Mouse (Mus musculus): Measurements from ENCODE around the gene Inafm2.

Gene Inafm2

DNA sequence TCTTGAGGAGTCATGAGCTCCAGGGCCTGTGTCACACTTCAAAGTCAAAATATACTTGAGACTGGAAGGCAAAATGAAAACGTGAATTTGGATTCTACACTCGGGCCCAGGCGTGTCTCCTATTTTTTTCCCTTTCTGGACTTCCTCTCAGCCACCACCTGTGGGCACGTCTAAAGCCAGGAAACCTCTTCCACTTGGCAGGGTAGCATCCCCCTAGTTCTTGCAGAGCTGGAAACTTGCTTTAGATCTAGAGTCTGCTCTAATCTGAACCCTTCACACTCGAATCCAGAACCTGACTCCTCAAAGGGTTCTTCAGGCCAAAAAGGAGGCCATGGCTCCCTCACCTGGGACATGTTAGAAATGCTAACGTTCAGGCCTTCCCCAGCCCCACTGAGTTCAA, 9.8 kb downstream of the Inafm2 start:
- no peak for DNase-seq (ENCODE audit: extremely low read depth, low read depth, low spot score)

DNA sequence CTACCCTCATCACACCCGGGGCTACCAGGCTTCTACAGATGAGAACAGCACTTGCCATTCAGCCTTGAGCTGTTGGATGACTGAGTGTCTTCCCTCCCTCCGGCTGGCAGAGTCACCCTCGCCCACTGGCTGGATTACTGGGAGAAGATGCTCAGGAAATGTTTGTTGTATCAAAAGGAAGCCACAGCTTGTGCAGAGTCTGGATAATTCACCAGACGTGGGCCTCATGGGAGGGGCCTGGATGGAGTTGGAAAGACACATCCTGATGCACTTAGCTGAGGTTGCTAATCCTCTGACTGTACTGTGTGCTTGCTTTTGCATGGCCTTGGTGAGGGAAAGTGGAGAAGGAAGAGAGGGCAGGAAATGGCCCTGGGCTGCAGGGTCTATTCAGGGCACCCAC, 10.5 kb downstream of the Inafm2 start:
- DNase-seq (ENCODE audit: extremely low read depth, low read depth, low spot score) = no peak

DNA sequence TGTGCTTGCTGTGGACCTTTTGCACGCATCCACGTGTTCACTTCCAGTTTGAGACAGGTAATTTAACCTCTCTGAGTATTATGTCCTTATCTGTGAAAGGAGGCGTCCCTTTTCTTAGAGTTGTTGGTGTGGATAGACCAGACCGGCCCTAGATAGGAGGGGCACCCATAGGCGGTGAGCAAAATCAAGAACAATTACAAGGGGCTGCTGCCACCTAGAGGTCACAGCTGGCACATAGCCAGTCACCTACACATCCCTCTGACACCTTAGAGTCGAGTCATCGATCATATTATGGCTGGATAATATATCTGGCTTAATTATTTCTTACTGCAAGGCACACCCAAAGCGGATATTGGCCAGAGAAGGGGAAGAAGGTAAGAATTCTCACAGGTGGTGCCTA, 14.3 kb downstream of the Inafm2 start:
- no peak for DNase-seq (ENCODE audit: extremely low read depth, low read depth, low spot score)

DNA sequence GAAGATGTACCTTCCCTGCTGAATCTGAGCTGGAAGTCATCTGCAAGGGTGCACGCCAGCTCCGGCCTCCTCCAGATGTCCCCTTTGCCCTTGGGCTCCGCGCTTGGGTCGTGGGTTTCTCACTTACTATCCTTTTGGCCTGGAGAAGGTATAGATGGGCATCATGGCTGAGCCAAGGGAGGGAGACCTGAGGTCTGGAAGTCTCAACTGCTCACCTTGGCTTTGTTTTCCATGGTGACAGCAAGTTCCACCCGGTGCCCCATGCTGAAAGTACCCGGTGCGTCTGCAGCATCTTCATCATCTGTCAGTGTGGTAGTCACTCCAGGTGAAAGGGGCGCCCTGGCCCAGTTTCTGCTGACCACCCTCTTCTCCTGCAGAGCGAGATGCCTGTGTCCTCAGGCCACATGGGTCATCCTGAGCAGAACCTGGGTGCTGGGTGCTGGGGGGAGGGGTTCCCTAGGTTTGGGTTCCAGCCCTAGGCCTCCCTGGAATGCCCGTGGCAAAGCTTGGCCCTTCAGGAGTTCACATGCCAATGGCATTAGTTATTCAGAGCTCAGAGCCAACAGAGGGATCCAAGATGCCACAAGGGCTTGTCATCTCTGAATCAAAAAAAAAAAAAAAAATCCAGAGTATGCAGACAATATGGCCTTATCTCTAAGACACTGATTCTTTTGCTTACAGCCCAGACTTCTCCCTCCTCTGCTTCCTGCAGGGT, 14.9 kb downstream of the Inafm2 start:
- DNase-seq (ENCODE audit: extremely low read depth, low read depth, low spot score) = no peak

DNA sequence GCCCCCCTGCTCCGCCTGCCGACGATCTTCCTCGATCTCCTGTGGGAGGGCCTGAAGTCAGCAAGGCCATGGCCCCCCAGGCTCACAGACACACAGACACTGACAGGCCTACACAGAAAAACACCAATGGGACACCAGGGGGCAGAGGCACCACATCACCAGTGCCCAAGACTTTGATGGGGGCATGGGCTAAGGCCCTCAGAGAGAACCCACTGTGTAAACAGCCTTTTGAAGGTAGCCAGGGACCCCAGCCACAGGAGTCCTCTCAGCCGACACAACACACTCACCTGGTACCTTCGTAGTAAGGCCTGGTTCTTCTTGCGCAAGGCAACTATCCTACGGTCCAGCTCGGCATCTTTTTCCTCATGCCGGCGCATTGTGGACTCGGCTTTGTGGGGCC, 15.8 kb downstream of the Inafm2 start:
- no peak for DNase-seq (ENCODE audit: extremely low read depth, low read depth, low spot score)

DNA sequence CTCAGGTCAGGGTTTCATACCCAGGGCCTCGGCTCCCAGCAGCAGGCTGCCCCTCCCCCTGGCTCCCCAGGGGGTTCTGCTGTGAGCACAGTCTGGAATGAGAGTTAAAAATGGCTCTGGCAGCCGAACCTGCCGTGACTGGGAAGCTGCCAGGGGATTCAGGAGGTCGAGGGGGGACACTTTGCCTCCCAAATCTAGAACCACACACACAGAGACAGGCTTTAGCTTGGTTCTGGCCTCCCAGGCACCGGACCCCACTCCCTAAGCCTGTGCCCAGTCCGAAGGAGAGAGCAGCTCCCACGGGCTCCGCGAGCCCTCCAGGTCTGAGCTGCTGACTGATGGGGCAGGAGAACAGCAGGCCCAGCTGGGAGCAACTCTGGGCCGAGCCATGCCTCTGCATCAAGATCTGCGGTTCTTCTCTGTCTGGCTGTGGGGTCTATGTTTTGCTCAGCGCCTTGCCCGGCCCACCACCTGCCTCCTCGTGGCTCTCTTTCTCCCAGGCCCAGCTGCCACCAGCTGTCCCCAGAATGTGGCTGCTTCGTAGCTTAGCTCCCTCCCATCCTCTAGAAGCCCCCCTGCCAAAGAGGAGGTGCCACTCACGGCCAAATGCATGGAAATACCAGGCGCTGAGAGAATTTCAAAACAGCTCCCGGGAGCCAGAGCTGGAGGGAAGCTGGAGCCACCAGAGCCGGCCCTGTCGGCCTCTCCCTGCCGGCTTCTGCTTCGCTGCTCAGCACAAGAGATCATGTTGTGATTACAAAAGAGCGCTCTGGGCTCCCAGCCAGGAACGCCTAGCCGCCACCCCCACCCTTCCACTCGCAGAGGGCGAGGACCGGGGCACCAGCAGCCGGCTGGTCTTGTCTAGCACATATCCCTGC, 16.6 kb downstream of the Inafm2 start, which contains the start of gene Ccdc9b:
Gene Ccdc9b, minus strand, starts transcription at position 756 of the 878 bp plus-strand sequence.
- DNase-seq (ENCODE audit: extremely low read depth, low read depth, low spot score) = no peak

DNA sequence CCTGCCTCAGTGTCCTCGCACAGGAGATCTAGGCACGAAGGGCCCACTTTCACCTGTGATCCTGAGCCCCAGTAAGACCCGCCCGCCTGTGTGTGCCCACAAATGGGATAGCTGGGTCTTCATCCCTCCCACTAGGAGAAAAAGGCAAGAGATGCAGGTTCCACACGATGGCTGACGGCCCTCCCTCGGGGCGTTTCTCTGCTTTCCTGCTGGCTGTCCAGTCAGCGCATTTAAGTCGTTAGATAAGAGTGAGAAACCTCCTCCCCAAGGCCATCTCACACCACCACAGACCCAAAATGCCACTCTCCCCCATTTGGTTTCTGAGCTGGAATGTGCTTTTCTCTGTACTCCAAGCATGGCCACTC, 17.2 kb downstream of the Inafm2 start:
- DNase-seq (ENCODE audit: extremely low read depth, low read depth, low spot score) = no peak

DNA sequence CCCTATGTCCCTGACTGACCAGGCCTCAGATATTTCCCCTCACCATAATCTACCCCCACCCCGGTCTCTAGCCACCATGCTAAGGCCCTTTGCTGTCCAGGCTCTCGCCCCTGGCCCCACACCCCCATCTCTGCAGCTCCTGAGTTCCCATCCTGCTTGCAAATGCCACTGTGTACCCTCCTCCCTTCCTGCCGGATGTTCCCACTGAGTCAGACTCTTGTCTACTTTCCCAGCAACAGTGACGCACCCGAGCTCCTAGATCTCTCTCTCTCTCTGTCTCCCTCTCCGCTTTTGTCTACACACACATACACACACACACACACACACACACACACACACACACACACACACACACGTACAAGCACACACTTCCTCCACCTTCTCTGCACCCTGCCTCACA, 17.9 kb downstream of the Inafm2 start:
- DNase-seq (ENCODE audit: extremely low read depth, low read depth, low spot score) = no peak

DNA sequence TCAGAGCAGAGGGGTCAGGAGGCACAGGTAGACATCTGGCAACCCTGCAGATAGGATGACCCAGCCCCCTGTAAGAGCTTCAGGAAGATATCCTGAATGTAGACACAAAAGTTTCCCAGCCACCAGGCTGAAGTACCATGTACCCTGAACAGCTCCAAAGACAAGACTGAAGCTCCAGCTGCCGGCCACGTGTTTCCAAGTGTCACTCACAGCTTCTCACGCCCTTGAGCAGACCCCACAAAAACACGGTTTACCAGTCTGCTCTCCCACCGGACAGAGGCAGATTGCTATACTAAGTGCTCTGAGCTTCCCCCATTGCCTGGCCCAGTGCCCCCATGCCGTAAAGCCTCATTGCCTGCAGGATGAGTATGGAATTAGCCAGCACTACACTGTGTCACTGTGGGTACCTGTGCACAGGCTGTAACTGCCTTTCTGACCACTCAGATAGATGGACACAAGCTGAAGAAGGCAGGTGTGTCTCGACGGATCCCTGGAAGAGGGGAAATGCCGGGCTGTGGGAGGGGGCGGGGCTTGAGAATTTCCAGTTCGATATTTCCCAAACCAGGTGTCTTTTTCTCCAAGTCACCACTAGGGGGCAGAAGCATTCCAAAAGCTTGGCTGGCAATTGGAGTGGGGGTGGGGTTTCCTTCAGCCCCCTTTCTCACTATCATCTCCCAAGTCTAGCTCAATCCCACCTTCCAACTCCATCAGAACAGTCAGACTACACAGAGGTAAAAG, 18.7 kb downstream of the Inafm2 start:
- DNase-seq (ENCODE audit: extremely low read depth, low read depth, low spot score) = no peak

DNA sequence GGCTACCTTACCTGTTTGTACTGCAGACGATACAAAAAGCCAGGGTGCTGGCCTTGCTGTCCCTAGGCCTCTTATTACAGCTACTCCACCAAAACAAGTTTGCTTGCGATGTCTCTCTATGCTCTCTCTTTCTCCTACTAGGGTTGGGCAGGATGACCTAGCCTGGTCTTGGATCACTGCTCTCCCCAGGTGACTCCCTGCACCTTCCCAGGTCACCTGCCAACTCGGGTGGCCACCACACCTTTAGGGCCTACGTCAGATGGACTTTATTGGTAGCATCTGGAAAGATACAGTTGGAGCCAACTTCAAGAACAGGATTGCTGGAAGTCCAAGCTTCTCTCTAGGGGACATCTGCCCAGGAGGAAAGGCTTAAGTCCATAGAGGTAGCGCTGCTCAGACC, 19.3 kb downstream of the Inafm2 start:
- DNase-seq (ENCODE audit: extremely low read depth, low read depth, low spot score) = no peak

DNA sequence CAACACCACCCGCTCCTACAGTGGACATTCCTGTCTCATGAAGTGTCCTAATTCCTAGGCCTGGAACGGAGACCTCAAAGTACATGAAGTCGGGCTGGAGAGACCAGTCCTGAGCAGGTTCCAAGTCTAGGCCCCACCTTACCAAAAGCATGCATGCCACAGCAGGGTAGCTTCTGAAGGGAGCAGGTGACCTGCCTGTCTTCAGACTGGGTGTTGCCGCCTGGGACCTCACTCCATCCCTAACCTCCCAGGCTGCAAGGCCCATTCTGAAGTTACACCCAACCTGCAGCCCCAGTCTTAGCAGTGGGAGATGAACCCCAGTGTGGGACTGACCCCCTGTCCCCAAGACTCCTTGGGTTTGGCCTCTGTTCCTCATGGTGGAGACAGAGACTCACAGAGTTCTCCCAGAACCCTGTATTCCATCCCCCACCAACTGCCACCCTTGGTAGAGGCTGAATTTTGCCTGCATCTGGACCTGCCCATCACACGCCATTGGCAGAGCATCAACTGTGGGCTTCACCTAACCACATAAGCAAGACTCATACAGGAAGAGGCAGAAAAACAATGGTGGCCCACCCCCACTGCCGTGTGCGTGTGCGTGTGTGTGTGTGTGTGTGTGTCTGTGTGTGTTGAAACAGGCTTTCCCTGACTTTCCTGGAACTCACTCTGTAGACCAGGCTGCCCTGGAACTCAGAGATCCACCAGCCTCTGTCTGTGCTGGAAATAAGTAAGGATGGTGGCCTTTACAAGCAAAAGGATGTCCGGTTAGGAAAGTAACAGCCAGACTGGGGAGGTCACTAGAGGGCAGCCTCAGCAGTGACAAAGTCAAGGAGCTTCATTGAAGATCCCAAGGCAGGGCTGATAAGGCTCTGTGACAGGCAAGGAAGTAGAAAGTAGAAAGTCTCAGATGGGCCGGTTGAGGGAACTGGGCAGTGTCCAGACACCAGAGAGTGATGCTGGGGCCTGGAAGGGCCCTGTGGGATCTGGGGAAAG, 20.8 kb downstream of the Inafm2 start:
- DNase-seq (ENCODE audit: extremely low read depth, low read depth, low spot score) = no peak

DNA sequence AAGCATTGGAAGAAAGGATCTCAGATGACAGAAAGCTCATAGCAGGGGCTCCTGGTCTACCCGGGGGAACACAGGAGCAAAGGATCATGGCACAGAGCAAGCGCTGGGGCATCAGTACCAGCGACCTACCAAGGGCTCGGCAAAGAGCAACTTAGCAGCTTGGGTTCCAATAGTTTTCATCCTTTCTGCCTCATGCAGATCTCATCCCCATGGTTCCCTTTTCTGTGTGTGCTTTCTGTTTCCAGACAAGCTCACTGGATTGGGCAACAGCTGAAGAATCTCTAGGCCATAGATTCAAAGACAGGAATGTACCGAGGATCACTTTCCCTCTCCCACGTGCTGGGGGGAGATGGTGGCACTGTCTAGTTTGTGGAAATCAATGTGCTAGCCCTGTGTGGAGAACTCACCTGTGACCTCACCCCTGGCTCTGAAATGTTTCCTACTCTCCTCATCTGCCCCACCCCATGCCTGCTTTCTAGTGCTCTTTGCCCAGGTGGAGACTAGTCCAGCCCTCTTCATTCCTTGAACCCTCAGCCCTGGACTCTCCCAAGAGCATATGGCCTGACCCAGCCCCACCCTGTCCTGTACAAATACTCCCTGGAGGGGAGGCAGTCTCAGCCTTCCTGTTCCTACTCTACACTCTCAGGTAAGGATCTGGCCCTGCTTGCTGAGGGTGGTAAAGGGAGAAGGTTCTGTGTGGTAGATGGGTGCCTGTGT, 26.8 kb downstream of the Inafm2 start, which contains the start of gene Phgr1:
Gene Phgr1, plus strand, starts transcription at position 612 of the 717 bp plus-strand sequence.
- DNase-seq (ENCODE audit: extremely low read depth, low read depth, low spot score) = no peak

DNA sequence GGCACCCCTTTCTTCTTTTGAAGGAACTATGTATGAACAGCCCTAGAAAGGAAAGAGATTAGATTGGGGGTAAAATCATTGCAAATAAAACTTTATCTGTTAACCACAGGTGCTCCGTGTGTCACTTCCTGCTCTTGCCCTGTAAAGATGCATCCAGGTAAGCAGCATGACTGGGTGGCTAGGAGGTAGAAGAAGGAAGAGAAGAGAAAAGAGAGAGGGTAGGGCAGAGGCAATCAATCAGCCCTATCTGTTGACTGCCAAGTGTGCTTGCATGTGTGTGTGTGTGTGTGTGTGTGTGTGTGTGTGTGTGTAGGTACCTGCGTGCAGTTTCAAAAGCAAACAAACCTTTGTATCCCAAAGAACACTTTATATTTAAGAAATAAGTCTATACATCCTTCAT, 29.0 kb downstream of the Inafm2 start:
- DNase-seq (ENCODE audit: extremely low read depth, low read depth, low spot score) = no peak

DNA sequence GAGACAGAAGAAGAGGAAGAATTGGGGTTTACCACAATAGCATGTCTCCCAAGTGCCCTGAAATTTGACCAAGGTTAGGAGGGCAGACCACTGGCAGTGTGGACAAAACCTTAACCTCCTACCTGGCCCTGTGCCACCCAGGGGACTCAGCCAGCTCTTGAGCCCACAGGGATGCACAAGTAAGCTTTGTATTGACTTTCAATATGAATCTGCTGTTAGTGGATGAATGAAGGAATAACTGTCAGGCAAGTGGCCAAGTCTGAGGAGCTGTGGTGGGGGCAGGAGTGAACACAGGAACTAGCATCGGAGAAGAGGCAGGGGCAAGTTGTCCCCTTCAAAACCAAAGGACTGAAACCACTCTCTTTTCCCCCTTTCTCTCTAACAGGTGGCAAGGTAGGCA, 29.8 kb downstream of the Inafm2 start:
- DNase-seq (ENCODE audit: extremely low read depth, low read depth, low spot score) = no peak

DNA sequence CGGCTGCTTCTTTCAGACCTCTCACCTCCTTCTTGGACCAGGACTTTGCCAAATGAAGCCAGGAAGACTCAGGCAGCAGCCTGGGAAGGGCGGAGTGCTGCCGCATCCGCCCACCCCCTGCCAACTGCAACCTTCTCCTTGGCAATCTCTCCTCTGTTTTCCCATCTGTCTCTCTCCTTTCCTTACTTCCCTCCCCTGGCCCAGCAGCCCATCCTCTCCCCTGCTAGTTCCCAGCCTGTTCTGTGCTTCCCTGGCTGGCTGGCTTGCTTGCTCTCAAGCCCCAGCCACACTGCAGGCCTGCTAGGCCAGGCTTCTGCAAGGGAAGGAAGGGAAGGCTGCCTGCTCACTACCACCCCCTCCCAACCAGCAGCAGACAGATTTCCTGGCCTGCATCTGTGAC, 30.3 kb downstream of the Inafm2 start:
- DNase-seq (ENCODE audit: extremely low read depth, low read depth, low spot score) = no peak

DNA sequence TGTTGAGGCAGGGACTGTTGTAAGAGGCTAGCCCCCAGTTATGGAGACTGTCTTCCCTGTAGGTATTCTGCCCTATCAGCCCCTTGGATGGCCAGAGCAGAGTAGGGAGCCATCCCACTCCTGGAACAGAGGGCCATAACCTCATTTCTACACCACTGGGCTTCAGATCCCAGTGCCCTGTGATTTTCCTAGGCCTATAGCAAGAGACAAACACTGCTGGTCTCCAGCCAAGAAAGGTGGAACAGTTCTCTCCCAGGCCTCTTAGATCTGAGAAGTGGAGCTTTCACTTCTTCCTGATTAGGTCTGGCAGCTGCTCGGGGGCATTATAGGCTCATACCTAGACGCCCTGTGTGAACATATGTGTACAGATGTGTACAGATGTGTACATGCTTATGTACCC, 30.7 kb downstream of the Inafm2 start:
- DNase-seq (ENCODE audit: extremely low read depth, low read depth, low spot score) = no peak

DNA sequence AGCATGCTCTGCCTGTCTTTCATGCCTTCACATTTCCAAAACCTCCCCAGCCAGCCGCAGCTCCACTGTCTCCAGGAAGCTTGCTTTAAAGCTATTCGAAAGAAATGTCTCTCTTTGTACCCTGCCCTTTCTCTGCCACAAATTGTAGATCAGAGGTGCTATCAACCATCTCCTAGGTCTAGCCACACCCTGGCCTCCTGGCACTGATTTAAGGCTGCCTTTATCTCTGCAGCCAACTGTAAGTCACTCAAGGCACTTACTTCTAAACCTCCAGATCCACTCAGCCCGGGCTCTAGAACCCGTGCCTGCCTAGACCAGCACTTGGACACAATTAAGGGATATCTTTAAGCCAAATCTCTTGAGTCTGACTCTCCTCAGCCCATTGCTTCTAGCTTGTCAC, 32.9 kb downstream of the Inafm2 start:
- DNase-seq (ENCODE audit: extremely low read depth, low read depth, low spot score) = no peak

DNA sequence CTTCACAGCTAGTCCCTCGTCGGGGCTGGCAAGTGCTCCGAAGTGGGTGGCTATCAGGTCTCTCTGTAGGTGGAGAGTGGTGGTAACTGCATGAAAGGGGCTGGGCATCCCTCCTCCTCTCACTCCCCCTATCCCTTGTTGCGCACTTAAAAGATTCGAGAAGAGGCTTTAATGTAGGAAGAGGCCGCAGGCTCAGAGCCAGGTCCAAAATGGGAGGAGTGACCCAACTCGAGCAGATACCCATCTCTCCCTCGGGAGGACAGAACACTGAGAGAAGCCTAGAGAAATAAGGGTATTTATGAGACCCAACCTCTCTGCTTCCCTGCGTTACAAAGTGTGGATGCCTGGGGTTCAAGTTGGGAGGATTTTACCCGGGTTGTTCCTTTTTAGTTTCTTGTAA, 33.5 kb downstream of the Inafm2 start:
- no peak for DNase-seq (ENCODE audit: extremely low read depth, low read depth, low spot score)

DNA sequence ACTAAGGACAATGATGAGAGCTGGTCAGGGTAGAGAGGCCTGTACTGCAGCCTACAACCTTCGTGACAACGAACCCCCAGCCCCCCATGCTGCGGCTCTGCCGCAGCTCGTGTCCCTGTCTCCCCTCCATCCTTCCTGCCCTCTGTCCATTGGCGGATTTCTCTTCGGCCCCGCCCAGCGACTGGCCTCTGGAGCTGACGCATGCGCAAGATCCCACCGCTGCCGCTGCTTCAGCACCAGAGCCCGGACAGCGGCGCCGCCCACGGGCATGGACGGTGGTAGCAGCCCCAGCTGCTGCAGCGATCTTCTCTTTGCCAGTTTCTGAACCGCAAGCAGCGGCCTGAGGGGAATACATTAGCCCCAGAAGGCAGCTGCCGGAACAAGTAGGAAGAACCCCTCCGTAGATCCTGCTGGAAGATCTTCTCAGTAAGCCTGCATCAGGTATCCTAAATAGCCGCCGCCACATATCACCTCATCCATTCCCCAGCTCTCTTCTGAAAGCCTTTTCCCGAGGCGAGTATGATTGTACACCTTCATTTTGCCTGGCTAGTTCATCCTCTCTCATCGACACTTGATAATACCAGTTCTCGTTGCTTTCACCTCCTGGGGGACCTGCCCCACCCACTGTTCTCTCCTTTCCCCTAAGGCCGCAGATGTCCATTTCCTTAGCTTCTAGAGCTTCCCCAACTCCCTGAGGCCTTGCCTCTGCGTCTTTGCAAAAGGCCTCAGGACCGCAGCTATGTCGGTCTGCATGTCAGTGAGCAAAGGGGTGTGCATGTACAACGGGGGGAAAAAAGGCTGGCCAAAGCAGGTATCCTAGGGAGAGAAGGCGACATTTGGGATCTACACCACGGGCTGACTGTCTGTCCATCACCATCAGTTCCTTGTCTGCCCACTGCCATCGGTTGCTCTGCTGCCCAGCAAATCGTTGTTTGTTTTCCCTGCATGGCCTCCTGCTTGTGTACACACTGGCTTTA, 34.2 kb downstream of the Inafm2 start, which contains the start of gene Disp2:
Gene Disp2, plus strand, starts transcription at position 216 of the 977 bp plus-strand sequence.
- no peak for DNase-seq (ENCODE audit: extremely low read depth, low read depth, low spot score)

All from fat pad, adult 2 months (tissue).